Mouse (Mus musculus): ENCODE data around the gene Ctnna3.

- TF ChIP-seq POLR2A (IDR thresholded peaks at IDR 0.05; ENCODE audit: borderline replicate concordance, insufficient read depth, low read length) (no peak), CTCF (IDR thresholded peaks at IDR 0.05; ENCODE audit: borderline replicate concordance, insufficient read depth, low read depth, low read length) (no peak)
Measured at GRCm38 (mm10) chr10:64483281-64483680, 1053.4 kb downstream of the Ctnna3 start.
